Mouse (Mus musculus) adipocyte (in vitro differentiated cells): ENCODE measurements around the gene Muc16.

Experiments used
- DNase-seq: peaks from one replicate; pipeline ENCODE4 v3.0.0-alpha.2; 2016; ENCODE audit warnings: low spot score

The Muc16 gene

GRCm38 (mm10) chr9:18674480-18675154, at the start of gene Muc16:
TSS of gene Muc16 (minus strand) at chr9:18674530.
- DNase-seq: no peak

- DNase-seq: no peak
These were observed 48.4 kb upstream of the Muc16 start for GRCm38 (mm10) chr9:18722712-18723099.

DNA sequence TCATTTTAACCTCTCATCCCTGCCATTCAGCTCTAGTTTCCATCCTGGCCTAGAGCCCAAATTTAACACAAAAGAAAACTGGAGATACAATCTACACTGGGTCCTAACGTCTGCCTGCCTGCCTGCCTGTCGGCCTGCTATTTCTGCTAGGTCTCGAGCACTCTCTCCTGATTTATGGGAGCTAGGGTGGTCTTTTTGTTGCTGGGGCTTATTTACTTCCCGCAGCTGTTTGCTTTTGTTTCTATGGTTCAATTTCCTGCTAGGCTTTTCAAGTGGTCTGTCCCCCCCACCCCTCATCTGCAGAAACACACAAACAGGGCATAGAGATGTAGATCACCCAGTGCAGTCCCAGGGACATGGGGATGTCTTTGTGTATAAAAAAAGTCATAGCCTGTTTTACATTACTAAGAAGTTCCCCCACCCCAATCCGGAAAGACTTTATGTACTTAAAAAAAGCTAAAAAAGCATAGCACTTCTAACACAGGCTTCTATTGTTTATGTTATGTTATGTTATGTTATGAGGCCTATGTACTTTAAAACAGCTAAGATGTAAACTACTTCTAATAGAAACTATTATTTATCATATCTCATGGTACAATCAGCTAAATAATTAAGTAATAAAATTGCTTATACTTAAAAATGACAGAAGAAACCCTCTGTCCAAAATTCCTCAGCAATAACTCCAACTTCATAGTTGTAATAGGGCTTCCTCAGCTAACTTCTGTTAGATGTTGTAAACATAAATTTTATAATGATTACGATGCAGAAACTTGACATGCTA, 47.8 kb upstream of the Muc16 start:
- DNase-seq: no peak

DNA sequence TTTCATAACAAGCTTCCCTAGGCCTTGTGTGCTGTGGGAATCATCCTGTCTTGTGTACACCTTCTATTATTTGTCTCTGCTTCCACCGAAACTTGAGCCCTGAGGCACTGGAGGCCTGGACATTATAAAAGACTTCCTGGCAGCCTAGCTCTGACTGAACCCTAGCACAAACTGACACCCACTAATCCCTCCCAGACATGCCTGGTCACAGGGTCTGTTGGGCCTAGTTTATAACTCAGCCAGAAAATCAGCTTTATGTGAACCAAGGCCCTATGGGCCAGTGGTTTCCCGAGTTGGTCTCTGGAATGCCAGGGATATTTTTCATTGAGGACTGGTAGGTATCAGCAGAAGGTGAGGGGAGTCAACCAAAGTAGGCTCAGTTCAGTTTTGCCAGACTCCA, 46.7 kb upstream of the Muc16 start:
- DNase-seq: no peak

DNA sequence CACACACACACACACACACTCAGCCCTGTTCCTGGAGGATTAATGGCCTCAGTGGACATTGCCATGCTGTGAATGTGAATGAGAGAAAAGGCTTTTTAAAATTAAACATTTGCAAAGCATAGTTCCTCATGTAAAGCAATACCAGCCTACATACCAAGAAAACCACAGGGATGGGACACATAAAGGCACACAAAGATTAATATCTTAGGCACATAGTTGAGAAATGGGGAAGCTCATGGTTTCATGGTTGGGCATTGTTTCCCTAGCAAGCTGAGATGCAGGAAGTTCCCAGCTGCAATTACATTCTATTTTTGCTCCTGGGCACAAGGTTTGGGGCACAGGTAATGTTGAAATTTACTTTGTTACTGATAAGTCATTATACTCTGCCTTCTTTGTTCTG, 31.3 kb upstream of the Muc16 start:
- no peak for DNase-seq

DNA sequence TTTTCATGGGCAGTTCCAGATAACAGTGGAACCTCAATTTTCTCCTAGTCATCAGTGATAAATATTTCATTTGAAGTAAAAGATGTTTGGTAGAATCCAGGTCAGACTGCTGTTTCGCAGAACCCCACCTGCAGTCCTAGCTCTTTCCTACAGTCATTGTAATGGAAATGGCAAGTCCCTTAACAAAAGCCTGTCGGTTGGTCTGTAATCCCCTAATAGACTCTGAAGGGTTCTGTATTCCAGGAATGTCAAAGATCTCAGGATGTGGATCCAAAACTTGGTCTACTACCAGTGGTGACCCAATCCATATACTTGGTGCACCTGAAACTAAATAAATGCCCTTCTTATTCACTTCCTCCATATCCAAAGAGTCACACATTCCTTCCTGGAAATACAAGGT, 76.0 kb downstream of the Muc16 start:
- no peak for DNase-seq

GRCm38 (mm10) chr9:18508098-18508497, 166.2 kb downstream of the Muc16 start:
- no peak for DNase-seq

- no peak for DNase-seq
These were observed 196.2 kb downstream of the Muc16 start, which contains the start of the genes Zfp558 and Mbd3l1 for GRCm38 (mm10) chr9:18478168-18478567. TSS of gene Zfp558 (minus strand) at chr9:18478268. TSS of gene Mbd3l1 (plus strand) at chr9:18478359.

DNA sequence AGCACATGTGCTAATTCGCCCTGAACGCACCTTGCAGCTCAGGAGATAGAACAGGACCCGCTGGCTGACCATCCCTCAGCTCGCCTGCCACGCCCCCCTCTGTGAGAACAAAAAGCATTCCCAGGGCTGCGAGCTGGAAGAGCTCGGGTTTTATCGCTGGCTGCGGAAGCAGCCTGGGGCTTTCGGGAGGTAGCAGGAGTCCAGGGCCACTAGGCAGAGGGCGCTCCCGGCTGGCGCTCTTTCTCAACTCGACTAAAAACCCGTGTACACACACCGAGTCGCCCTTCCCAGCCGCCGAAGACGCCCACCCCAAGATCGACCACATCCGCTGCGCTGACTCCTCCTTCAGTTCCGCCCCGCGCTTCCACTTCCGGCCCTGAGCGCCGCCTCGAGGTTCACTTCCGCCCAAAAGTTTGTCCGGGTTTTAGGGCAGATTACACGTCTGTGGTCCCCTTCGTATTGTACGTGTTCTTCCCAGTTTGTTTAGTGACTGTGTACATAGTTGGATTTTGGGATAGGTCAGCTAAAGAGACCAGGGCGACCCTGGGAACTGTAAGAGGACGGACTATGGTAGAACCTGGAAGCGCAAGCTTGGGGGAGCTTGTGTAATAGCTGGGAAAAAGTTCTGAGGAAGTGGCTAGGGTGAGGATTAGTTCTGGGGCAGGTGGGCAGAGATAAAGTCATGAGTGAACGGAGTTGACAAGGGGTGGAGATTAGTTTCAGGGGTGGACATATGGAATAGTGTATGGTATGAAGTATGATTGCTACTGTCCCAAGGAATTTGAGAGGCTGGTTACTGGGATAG, 200.8 kb downstream of the Muc16 start:
- peak; percentile 80 for DNase-seq

- no peak for DNase-seq
These were observed 206.3 kb downstream of the Muc16 start for GRCm38 (mm10) chr9:18468005-18468404.

- no peak for DNase-seq
These were observed 207.0 kb downstream of the Muc16 start for GRCm38 (mm10) chr9:18467350-18467749.

GRCm38 (mm10) chr9:18456520-18456919, 217.8 kb downstream of the Muc16 start:
- DNase-seq: no peak
